Mouse (Mus musculus) frontal cortex, adult 2 months (tissue): ENCODE results near the gene 4921539E11Rik. TPM values are rescaled to one million over a fixed set of nuclear protein-coding genes. Genes with fewer than 3 reads are reported as not detected.
A peak's percentile ranks its signal among the peaks of the same experiment; 100 is the strongest.

Experiments used
- DNase-seq, 2 experiments: peaks; one replicate each; pipeline ENCODE4 v3.0.0; 2022; ENCODE audit warnings: low spot score in 1 of 2; ENCODE audit errors: extremely low spot score in 1 of 2
- polyA plus RNA-seq: library from polyadenylated mRNA; depleted of rRNA; stranded (reverse); fragments of >200 nt; gene quantifications from 2 replicates; pipeline ENCODE4 v1.2.3, GENCODE M21; 2012

Gene 4921539E11Rik
- polyA plus RNA-seq, 1 experiment = not detected

GRCm38 (mm10) chr4:103247813-103248212 lies 42.9 kb downstream of the 4921539E11Rik start:
- DNase-seq = no peak

GRCm38 (mm10) chr4:103247249-103247648 lies 43.4 kb downstream of the 4921539E11Rik start:
- no peak for DNase-seq

GRCm38 (mm10) chr4:103232156-103232555 lies 58.5 kb downstream of the 4921539E11Rik start:
- DNase-seq = no peak

- no peak for DNase-seq
Measured at GRCm38 (mm10) chr4:103222854-103223253, 67.8 kb downstream of the 4921539E11Rik start.

- DNase-seq = no peak
Measured at GRCm38 (mm10) chr4:103221789-103222188, 68.9 kb downstream of the 4921539E11Rik start.

GRCm38 (mm10) chr4:103219011-103219410 lies 71.7 kb downstream of the 4921539E11Rik start:
- DNase-seq = no peak

- no peak for DNase-seq
Measured at GRCm38 (mm10) chr4:103216046-103216445, 74.6 kb downstream of the 4921539E11Rik start.

GRCm38 (mm10) chr4:103214925-103215820 lies 75.5 kb downstream of the 4921539E11Rik start, which contains the start of gene Slc35d1:
Gene Slc35d1, minus strand, starts transcription at chr4:103215164.
- DNase-seq = peak in 1 of 2 experiments; percentile 79

- peak; percentile 40 to 80 for DNase-seq
Measured at GRCm38 (mm10) chr4:103214498-103214924, 76.2 kb downstream of the 4921539E11Rik start.

- DNase-seq = no peak
Measured at GRCm38 (mm10) chr4:103213859-103214497, 76.7 kb downstream of the 4921539E11Rik start.

- DNase-seq = no peak
Measured at GRCm38 (mm10) chr4:103208553-103208952, 82.1 kb downstream of the 4921539E11Rik start.

GRCm38 (mm10) chr4:103203646-103204045 lies 87.0 kb downstream of the 4921539E11Rik start:
- no peak for DNase-seq

GRCm38 (mm10) chr4:103200046-103200445 lies 90.6 kb downstream of the 4921539E11Rik start:
- no peak for DNase-seq

- no peak for DNase-seq
Measured at GRCm38 (mm10) chr4:103199086-103199485, 91.6 kb downstream of the 4921539E11Rik start.

- no peak for DNase-seq
Measured at GRCm38 (mm10) chr4:103197401-103197800, 93.3 kb downstream of the 4921539E11Rik start.

- no peak for DNase-seq
Measured at GRCm38 (mm10) chr4:103192421-103192820, 98.2 kb downstream of the 4921539E11Rik start.

GRCm38 (mm10) chr4:103188786-103189640 lies 101.7 kb downstream of the 4921539E11Rik start:
- DNase-seq = no peak
